Mouse (Mus musculus) mesoderm, embryonic 11.5 days (tissue): ENCODE results near the gene Ctsl.

Source experiments
- DNase-seq: peaks from one replicate; pipeline ENCODE4 v3.0.0-alpha.2; 2012; ENCODE audit warnings: low read depth, low spot score

Gene Ctsl

GRCm38 (mm10) chr13:64370173-64370940, at the start of gene Ctsl:
Ctsl (minus strand) TSS chr13:64370890.
- peak; percentile 92 for DNase-seq

- DNase-seq: no peak
These were observed 46.4 kb upstream of the Ctsl start for GRCm38 (mm10) chr13:64416955-64417601.

GRCm38 (mm10) chr13:64415659-64416058, 45.0 kb upstream of the Ctsl start:
- no peak for DNase-seq

GRCm38 (mm10) chr13:64412752-64413257, 42.1 kb upstream of the Ctsl start:
- DNase-seq: no peak

- DNase-seq: no peak
These were observed 40.6 kb upstream of the Ctsl start for GRCm38 (mm10) chr13:64411282-64411681.

- no peak for DNase-seq
These were observed 39.9 kb upstream of the Ctsl start for GRCm38 (mm10) chr13:64410604-64411003.

- no peak for DNase-seq
These were observed 37.3 kb upstream of the Ctsl start for GRCm38 (mm10) chr13:64407992-64408391.

- no peak for DNase-seq
These were observed 34.9 kb upstream of the Ctsl start for GRCm38 (mm10) chr13:64405550-64405949.

- no peak for DNase-seq
These were observed 32.8 kb upstream of the Ctsl start for GRCm38 (mm10) chr13:64403519-64403918.

- no peak for DNase-seq
These were observed 32.3 kb upstream of the Ctsl start for GRCm38 (mm10) chr13:64402951-64403460.

GRCm38 (mm10) chr13:64402504-64402949, 31.8 kb upstream of the Ctsl start:
- no peak for DNase-seq

GRCm38 (mm10) chr13:64402006-64402405, 31.3 kb upstream of the Ctsl start:
- no peak for DNase-seq

GRCm38 (mm10) chr13:64400801-64401361, 30.2 kb upstream of the Ctsl start:
- DNase-seq: peak; percentile 12

- no peak for DNase-seq
These were observed 29.2 kb upstream of the Ctsl start for GRCm38 (mm10) chr13:64399906-64400305.

- no peak for DNase-seq
These were observed 27.4 kb upstream of the Ctsl start for GRCm38 (mm10) chr13:64398065-64398464.

- DNase-seq: no peak
These were observed 26.3 kb upstream of the Ctsl start for GRCm38 (mm10) chr13:64396979-64397378.

GRCm38 (mm10) chr13:64388415-64388814, 17.7 kb upstream of the Ctsl start:
- DNase-seq: no peak

- no peak for DNase-seq
These were observed 15.4 kb upstream of the Ctsl start for GRCm38 (mm10) chr13:64386048-64386447.

- DNase-seq: no peak
These were observed 14.2 kb upstream of the Ctsl start for GRCm38 (mm10) chr13:64384937-64385336.

GRCm38 (mm10) chr13:64380251-64380650, 9.6 kb upstream of the Ctsl start:
- DNase-seq: no peak

- no peak for DNase-seq
These were observed 7.9 kb upstream of the Ctsl start for GRCm38 (mm10) chr13:64378601-64379000.

GRCm38 (mm10) chr13:64376472-64376871, 5.8 kb upstream of the Ctsl start:
- no peak for DNase-seq
